Mouse (Mus musculus) forebrain, embryonic 13.5 days (tissue): ENCODE measurements around the gene Coa3. TPM values are rescaled to one million over a fixed set of nuclear protein-coding genes. Genes with fewer than 3 reads are reported as not detected.

Experiments used
- ATAC-seq: fragments of 200-750 bp; cut with Nextera tagmentation; 2 replicates; pipeline ENCODE4 v1.8.0; 2017
- H3K27ac ChIP-seq: fragments of 300-500 bp; sonication (generic); 2 replicates; pipeline ENCODE4 v1.5.1; 2015; ENCODE audit warnings: inconsistent platforms, mild to moderate bottlenecking, moderate library complexity
- H3K27me3 ChIP-seq: fragments of 300-500 bp; sonication (generic); 2 replicates; pipeline ENCODE4 v1.6.1; 2015; ENCODE audit warnings: mild to moderate bottlenecking, inconsistent platforms
- H3K36me3 ChIP-seq: fragments of 300-500 bp; sonication (generic); 2 replicates; pipeline ENCODE4 v1.6.1; 2015; ENCODE audit warnings: mild to moderate bottlenecking, inconsistent platforms; ENCODE audit not compliant: poor library complexity, severe bottlenecking
- H3K4me1 ChIP-seq: fragments of 300-500 bp; sonication (generic); 2 replicates; pipeline ENCODE4 v1.6.1; 2015; ENCODE audit warnings: inconsistent platforms
- H3K4me2 ChIP-seq: fragments of 300-500 bp; sonication (generic); 2 replicates; pipeline ENCODE4 v1.6.1; 2015; ENCODE audit warnings: inconsistent platforms, mild to moderate bottlenecking, moderate library complexity
- H3K4me3 ChIP-seq: fragments of 300-500 bp; sonication (generic); 2 replicates; pipeline ENCODE4 v1.5.1; 2015; ENCODE audit warnings: mild to moderate bottlenecking, inconsistent platforms
- H3K9ac ChIP-seq: fragments of 300-500 bp; sonication (generic); 2 replicates; pipeline ENCODE4 v1.6.1; 2015; ENCODE audit warnings: mild to moderate bottlenecking, inconsistent platforms
- H3K9me3 ChIP-seq: fragments of 300-500 bp; sonication (generic); replicated peaks from 2 replicates; pipeline ENCODE4 v1.6.1; 2016; ENCODE audit warnings: inconsistent platforms
- WGBS: fragments of 180-500 bp; shearing (Covaris S2); methylation state at CpG from one replicate; pipeline ENCODE4 v1.1.7; 2015; 5-methylcytosine and 5-hydroxymethylcytosine counted together
- polyA plus RNA-seq: library from polyadenylated mRNA; unstranded; fragments of >200 nt; fragmentation: Nextera tagmentation; extraction: Ambion mirVana; gene quantifications from 2 replicates; pipeline ENCODE4 v1.2.1, GENCODE M21; 2015

Coa3 gene
- polyA plus RNA-seq, 1 experiment from 2014 or later = 203 TPM

DNA sequence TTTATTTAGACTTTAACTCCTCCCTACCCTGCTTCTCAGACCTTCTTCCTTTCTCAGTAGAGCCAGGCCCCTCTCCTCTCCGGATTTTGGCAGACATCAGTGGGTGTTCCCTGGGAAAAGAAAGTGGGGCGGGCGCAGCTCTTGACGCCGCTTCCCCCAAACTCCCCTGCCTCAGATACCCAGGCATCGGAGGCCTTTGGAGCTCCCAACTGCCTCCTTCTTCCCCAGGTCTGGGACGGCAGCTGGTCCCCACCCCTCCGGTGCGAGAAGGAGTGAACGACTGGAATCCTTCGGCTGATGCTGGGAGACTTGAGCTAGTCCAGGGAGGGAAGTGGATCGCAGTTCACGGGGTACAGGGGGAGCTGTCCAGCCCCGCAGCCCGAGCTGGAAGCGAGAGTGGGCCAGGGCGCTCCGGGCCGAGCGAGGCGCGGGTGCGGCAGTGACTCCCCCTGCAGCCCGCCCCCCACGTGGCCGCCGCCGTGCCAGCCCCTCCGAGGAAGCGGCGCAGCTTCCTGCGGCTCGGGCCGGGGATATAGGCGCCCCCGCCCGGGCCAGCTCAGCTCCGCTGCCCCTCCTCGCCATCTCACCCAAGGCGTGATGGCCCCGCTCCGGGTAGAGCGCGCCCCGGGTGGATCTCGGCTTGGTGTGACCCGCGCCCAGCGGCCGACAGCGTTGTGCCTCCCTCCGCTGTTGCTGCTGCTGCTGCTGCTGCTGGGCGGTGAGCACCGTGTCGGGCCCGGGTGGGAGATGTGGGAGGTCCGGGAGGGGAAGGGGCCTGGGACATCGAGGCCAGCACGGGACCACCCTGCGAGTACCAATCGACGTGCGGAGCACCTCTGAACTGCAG is 32.8 kb downstream of the Coa3 start, which contains the start of gene Ramp2:
Ramp2 (plus strand) TSS at position 174 of the 847 bp plus-strand sequence.
- peaks cover 57% of the 10 kb centered on the region for H3K27me3 ChIP-seq

DNA sequence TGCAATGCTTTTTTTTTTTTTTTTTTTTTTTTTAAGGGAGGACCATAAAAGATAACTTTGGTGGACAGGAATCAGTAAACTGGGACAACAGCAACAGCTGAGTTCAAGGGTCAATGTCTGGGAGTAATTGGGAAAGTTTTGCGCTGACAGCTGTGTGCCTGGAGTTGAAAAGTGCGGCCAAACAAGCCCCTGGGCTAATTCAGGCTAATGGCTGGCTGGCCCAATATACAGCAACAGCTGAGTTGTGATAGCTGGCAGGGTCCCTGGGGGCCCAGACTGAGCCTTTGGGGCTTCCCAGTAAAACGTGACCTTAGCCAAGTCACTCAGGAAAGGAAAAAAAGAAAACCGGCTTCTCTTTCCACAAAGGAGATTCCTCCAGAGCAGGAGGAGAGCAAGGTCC is 33.8 kb downstream of the Coa3 start:
- no peak overlapping the region for H3K4me3 ChIP-seq
- H3K36me3 ChIP-seq = no peaks in the 10 kb centered on the region
- no peaks in the 10 kb centered on the region for H3K9me3 ChIP-seq
- peaks cover 57% of the 10 kb centered on the region for H3K27me3 ChIP-seq
- no peak for ATAC-seq
- WGBS = 64% methylated on average over 4 of the region's 4 CpGs
- no peak overlapping the region for H3K9ac ChIP-seq
- H3K4me1 ChIP-seq = peaks cover 12% of the 10 kb centered on the region
- H3K27ac ChIP-seq = no peak overlapping the region
- no peak overlapping the region for H3K4me2 ChIP-seq

More for the DNA sequence above, 32.8 kb downstream of the Coa3 start, which contains the start of gene Ramp2:
- Histone ChIP-seq H3K9me3 (no peaks in the 10 kb centered on the region), H3K36me3 (no peaks in the 10 kb centered on the region), H3K27ac (no peak within 1 kb of the TSS; the same call in 1 of the 2 replicates), H3K4me2 (peak within 1 kb of the TSS; percentile 97), H3K4me1 (peaks cover 12% of the 10 kb centered on the region), H3K4me3 (peak within 1 kb of the TSS; percentile 58), H3K9ac (peak within 1 kb of the TSS; percentile 78)
- 1% methylated on average over 58 of the region's 63 CpGs for WGBS
- peak; percentile 65 for ATAC-seq

- Histone ChIP-seq H3K27me3 (0 out of 2 replicates have a peak, but pooled peaks cover 6% of the 10 kb centered on the region), H3K27ac (no peak overlapping the region), H3K4me2 (no peak overlapping the region), H3K4me1 (no peaks in the 10 kb centered on the region), H3K9ac (no peak overlapping the region), H3K36me3 (no peaks in the 10 kb centered on the region), H3K4me3 (no peak overlapping the region), H3K9me3 (no peaks in the 10 kb centered on the region)
- WGBS = 54% methylated on average over 5 of the region's 5 CpGs
- ATAC-seq = no peak
Measured at GRCm38 (mm10) chr11:101238071-101238647, 40.8 kb downstream of the Coa3 start.

- Histone ChIP-seq H3K9ac (no peak overlapping the region), H3K27me3 (0 out of 2 replicates have a peak, but pooled peaks cover 4% of the 10 kb centered on the region), H3K36me3 (no peaks in the 10 kb centered on the region), H3K4me1 (no peaks in the 10 kb centered on the region), H3K27ac (no peak overlapping the region), H3K4me2 (no peak overlapping the region), H3K4me3 (no peak overlapping the region), H3K9me3 (no peaks in the 10 kb centered on the region)
- ATAC-seq = no peak
- 95% methylated on average over 5 of the region's 5 CpGs for WGBS
Measured at GRCm38 (mm10) chr11:101236782-101237181, 42.1 kb downstream of the Coa3 start.

GRCm38 (mm10) chr11:101235429-101235828 is 43.5 kb downstream of the Coa3 start:
- Histone ChIP-seq H3K27ac (no peak overlapping the region), H3K36me3 (no peaks in the 10 kb centered on the region), H3K9ac (no peak overlapping the region), H3K4me2 (no peak overlapping the region), H3K9me3 (no peaks in the 10 kb centered on the region), H3K27me3 (0 out of 2 replicates have a peak, but pooled peaks cover 8% of the 10 kb centered on the region), H3K4me1 (peaks cover 12% of the 10 kb centered on the region), H3K4me3 (no peak overlapping the region)
- ATAC-seq = no peak

GRCm38 (mm10) chr11:101234124-101234523 is 44.8 kb downstream of the Coa3 start:
- Histone ChIP-seq H3K4me2 (no peak overlapping the region), H3K36me3 (no peaks in the 10 kb centered on the region), H3K9ac (no peak overlapping the region), H3K27me3 (peaks cover 12% of the 10 kb centered on the region; the same call in 1 of the 2 replicates), H3K27ac (no peak overlapping the region), H3K4me3 (no peak overlapping the region), H3K9me3 (no peaks in the 10 kb centered on the region), H3K4me1 (peaks cover 25% of the 10 kb centered on the region)
- no peak for ATAC-seq

GRCm38 (mm10) chr11:101233240-101233639 is 45.7 kb downstream of the Coa3 start:
- 97% methylated on average over 1 of the region's 1 CpGs for WGBS
- H3K4me3 ChIP-seq = no peak overlapping the region
- ATAC-seq = no peak
- H3K27ac ChIP-seq = no peak overlapping the region
- H3K9ac ChIP-seq = no peak overlapping the region
- H3K36me3 ChIP-seq = no peaks in the 10 kb centered on the region
- H3K27me3 ChIP-seq = peaks cover 14% of the 10 kb centered on the region; the same call in 1 of the 2 replicates
- no peaks in the 10 kb centered on the region for H3K9me3 ChIP-seq
- no peak overlapping the region for H3K4me2 ChIP-seq
- H3K4me1 ChIP-seq = peaks cover 25% of the 10 kb centered on the region

DNA sequence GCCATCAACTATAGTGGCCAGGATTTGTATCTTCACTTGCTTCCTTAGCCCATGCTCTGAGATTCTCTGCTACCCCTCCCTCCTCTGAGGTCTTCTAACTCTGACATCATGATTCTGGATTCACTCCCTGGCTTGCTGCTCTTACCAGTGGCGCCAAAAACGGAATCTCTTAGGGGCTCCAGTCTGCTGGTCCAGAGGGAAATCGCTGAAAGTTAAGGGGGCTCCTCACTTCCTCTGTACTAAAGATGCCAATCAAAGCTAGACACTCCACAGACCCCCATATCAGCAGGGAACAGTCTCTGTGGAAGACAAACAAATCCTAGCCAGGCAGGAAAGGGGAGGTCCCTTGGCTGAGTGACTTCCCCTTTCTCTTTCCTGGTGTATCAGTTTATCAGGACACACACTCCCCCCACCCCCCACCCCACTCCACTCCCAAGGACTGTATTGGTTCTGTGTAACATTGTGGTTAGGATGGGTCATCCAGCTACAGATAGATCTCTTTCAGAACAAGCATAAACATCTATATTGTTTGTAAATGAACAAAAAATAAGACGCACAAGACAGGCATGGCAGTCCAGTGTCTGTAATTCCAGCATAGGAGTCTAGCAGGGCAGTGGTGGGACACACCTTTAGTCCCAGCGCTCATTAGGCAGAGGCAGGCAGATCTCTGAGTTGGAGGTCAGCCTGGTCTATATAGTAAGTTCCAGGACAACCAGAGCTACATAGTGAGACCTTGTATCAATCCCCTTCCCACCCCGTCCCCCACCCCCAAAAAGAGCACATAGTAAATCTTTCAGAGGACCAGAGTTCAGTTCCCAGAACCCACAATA is 46.7 kb downstream of the Coa3 start:
- Histone ChIP-seq H3K4me3 (no peak overlapping the region), H3K27me3 (peaks cover 18% of the 10 kb centered on the region; the same call in 1 of the 2 replicates), H3K9me3 (no peaks in the 10 kb centered on the region), H3K9ac (no peak overlapping the region), H3K36me3 (no peaks in the 10 kb centered on the region), H3K4me1 (peaks cover 25% of the 10 kb centered on the region), H3K27ac (no peak overlapping the region), H3K4me2 (no peak overlapping the region)
- WGBS = 63% methylated on average over 6 of the region's 6 CpGs
- ATAC-seq = no peak

DNA sequence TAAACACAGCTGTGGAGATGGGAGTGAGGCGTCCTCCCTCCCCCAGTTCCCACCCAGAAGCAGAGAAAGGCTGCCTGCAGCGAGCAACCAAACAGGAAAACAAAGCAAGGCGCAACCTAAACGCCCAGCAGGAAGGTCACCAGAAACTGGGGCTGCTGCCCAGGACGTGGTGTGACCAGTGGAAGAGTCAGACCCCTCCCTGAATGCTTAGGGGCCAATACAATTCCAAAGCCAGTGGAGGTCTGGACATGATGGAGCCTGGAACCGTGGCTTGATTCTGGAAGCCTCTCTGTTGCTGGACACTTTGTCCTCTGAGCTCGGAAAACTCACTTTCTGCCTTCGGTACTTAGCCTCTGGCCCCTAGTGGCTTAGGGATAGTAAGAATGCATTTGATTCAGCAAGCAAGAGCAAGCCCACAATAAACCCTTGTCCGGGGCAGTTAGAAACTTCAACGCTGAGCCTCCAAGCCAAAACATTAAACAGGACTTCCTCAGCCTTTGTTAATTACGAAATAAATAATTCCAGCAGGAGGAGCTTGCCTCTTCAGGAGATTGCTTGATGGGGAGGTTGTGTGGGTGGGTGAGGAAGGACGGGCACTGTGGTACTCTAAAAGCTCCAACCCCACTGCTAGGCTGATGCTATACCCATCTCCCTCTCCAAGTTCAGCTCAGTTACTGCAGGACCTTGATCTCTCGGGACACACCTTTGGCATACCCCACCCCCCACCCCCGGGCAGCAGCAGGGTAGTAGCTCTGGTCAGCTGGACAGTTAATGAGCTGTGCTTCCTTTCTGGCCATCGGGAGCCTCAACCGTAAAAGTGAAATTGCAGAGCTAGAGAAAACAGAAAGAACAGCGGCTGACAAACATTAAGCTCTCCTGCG is 47.7 kb downstream of the Coa3 start:
- 13% methylated on average over 18 of the region's 18 CpGs for WGBS
- Histone ChIP-seq H3K9ac (no peak overlapping the region), H3K4me1 (peaks cover 25% of the 10 kb centered on the region), H3K9me3 (no peaks in the 10 kb centered on the region), H3K4me2 (peak overlapping the region; percentile 22), H3K27ac (peak overlapping the region; percentile 20; the same call in 1 of the 2 replicates), H3K4me3 (no peak overlapping the region), H3K27me3 (peaks cover 19% of the 10 kb centered on the region; the same call in 1 of the 2 replicates), H3K36me3 (no peaks in the 10 kb centered on the region)
- no peak for ATAC-seq

DNA sequence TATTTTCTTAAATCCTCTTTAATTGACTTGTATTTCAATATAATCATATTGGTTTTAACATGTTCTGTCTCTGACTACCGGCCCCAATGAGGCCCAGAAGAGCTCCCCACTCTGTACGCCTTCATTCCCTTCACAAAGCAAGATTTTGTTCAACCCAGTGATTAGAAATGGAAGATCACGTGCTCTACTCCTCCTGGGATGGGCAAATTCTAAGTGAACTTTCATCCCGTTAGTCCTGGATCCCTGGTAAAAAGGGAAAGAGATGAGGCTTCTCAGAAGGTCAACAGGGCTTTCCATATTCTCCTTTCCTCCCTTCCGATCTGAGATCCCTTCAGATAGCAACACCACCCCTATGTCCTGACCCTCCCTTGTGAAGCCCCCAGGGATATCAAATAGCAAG is 48.4 kb downstream of the Coa3 start:
- Histone ChIP-seq H3K27ac (peak overlapping the region; percentile 14; the same call in 1 of the 2 replicates), H3K9me3 (no peaks in the 10 kb centered on the region)

DNA sequence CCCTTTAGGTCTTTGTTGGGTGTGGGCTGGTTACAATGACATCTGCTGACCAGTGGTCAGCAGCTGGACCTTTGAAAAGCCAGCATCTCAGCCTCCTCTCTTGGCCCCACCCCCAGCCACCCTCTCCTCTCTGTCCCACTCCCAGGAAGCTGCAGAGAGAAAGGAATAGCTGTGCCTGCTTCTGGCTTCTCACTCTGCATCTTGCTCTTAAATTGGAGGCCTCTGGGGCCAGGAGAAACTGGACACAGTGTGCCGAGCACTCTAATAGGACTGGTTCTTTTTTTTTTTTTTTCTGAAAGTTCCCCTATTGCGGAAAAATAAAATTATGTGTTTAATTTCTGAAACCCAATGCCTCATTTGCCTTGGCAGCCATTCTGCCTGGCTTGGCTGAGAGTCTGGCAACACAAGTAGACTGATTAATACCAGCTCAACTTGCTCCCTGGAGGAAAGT is 48.8 kb downstream of the Coa3 start:
- WGBS = 26% methylated on average over 2 of the region's 2 CpGs
- Histone ChIP-seq H3K4me1 (peaks cover 34% of the 10 kb centered on the region), H3K9me3 (no peaks in the 10 kb centered on the region), H3K27me3 (peaks cover 19% of the 10 kb centered on the region; the same call in 1 of the 2 replicates), H3K36me3 (no peaks in the 10 kb centered on the region), H3K4me3 (no peak overlapping the region), H3K9ac (no peak overlapping the region), H3K4me2 (no peak overlapping the region), H3K27ac (no peak overlapping the region)
- ATAC-seq = no peak

More for the DNA sequence above, 48.4 kb downstream of the Coa3 start:
- H3K4me3 ChIP-seq = no peak overlapping the region
- no peak overlapping the region for H3K9ac ChIP-seq
- H3K36me3 ChIP-seq = no peaks in the 10 kb centered on the region
- no peak for ATAC-seq
- H3K4me2 ChIP-seq = peak overlapping the region; percentile 22; the same call in 1 of the 2 replicates
- WGBS = 15% methylated on average over 5 of the region's 5 CpGs
- H3K4me1 ChIP-seq = peaks cover 29% of the 10 kb centered on the region
- peaks cover 19% of the 10 kb centered on the region; the same call in 1 of the 2 replicates for H3K27me3 ChIP-seq
